Mouse (Mus musculus): Measurements from ENCODE around the gene Tbx2.

GRCm38 (mm10) chr11:85791212-85791611, 41.1 kb upstream of the Tbx2 start:
- TF ChIP-seq CTCF (IDR thresholded peaks at IDR 0.05; ENCODE audit: extremely low read depth, insufficient read depth, insufficient read length, insufficient replicate concordance) = no peak
- TF ChIP-seq POLR2A (IDR thresholded peaks at IDR 0.05; ENCODE audit: low read depth, low read length) = no peak
